Mouse (Mus musculus) megakaryocyte, embryonic 14.5 days (primary cell): ENCODE measurements at regions not wholly inside any gene's neighbourhood (a gene's known extent, or its start where the extent isn't known, plus 50 kb on each side); places are given as distances from the start of the nearest gene placed in this dataset.

Source experiments
- FLI1 ChIP-seq: IDR thresholded peaks from 2 replicates; pipeline ENCODE4 v1.6.1; 2012; ENCODE audit warnings: low read length, inconsistent platforms, mixed read lengths
- GATA1 ChIP-seq: IDR thresholded peaks from 3 replicates; pipeline ENCODE4 v1.6.1; 2012; ENCODE audit warnings: mixed read lengths, low read length, inconsistent platforms, borderline replicate concordance

DNA sequence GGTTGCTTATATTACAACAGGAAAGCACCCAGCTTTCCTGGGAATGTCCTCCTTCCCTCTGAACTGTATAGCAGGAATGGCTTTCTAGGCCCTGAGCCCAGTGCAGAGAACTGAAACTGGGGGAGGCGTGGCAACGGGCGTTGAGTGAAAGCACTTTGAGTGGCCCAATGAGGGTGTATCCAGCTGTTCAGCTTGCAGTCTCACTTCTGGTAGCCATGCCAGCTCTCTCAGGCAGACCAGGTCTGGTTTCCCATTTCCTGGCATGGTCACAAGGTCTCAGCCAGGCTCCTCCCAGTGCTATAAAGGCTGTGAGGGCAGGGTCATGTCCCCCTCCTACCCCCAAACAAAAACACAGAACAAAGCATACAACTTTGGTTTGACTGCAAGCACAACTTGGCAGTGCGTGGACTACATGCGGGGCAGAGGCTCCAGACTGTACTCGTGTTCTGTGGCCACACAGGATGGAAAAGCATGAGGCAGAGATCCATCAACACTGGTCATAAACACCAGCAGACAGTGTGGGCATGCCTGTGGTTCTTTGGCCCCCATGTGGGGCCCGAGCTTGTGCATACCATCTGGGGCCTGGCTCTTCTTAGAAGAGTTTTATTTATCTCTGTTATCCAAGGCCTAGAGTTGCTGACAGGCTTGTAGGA lies 69.1 kb upstream of the Thpo start:
- TF ChIP-seq GATA1, result no peak
- no peak for TF ChIP-seq FLI1
